Mouse (Mus musculus) mouse trophoblast stem cell (cell line): ENCODE data around the gene Haus3.

Experiments used
- in situ Hi-C, 2 experiments: fragments of 300-500 bp; cut with MseI, MboI; formaldehyde crosslinking; loops; 2 replicates in 1 of 2; 3 replicates in 1 of 2; pipeline ENCODE4 v1.15.1; 2025

Haus3 gene

DNA sequence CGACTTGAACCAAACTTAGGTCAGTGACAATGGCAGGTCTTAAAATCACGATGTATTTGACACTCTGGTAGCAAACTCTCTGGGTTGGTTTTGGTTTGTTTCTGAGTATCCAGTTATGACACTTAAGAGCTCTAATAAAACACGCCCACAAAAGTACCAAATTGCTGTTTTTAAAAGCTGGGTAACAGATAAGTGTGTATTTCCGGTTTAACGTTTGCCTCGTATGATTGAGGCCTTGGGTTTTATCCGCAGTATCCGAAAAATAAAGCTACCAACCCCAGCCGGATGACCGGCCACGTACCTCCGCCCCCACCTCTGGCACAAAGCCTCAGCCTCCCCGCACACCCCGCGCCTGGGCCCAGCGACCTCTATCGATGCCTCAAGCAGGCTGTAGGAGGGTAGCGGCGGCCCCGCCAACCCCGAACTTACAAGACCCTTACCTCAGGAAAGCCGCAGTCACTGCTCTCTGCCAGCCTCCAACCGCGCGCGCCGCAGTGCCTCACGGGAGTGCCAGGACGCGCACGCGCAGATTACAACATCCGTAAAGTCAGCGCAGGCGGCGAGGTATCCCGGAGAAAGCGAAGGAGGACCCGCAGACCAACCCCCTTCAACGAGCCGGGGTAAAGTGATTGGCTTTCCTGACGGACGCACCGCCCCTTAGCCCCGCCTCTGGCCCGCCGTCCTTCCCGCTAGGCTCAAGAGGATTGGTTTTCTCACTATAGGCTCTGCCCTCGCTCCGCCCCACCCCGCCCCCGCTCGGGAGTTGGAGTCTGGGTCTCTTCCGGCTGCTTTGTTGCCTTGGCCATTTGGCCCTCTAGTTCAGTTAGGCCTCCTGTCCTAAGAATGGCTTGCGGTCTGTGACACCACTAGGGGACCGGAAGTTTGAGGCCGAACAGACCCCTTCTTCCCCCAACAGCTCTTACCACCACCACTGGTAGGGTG lies at the start of gene Haus3, which contains the start of gene Poln:
Haus3 (minus strand) TSS at position 578 of the 942 bp plus-strand sequence.
Poln (minus strand) TSS at position 499 of the 942 bp plus-strand sequence.
- in situ Hi-C loops: no loop called here

- in situ Hi-C loops: no loop called here
Measured at GRCm38 (mm10) chr5:34218672-34219071, 49.3 kb upstream of the Haus3 start.

DNA sequence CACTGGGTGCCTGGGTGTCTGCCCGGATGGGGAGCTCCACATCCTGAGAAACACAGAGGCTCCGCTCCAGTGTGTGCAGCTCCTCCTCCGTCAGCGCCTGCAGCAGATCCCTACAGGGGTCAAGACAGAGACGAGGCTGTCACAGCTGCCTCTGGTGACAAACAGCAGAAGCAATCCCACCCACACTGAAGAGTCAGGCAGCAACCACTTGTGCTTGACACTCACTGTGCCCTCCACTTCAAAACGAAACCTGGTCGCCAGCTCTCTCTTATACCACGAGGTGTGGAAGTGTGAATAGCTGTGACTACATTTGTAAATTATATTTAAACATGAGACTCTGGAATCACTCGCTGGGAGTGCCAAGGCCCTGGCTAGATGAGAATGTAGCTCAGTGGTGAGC lies 48.4 kb upstream of the Haus3 start:
- in situ Hi-C loops: no loop called here

DNA sequence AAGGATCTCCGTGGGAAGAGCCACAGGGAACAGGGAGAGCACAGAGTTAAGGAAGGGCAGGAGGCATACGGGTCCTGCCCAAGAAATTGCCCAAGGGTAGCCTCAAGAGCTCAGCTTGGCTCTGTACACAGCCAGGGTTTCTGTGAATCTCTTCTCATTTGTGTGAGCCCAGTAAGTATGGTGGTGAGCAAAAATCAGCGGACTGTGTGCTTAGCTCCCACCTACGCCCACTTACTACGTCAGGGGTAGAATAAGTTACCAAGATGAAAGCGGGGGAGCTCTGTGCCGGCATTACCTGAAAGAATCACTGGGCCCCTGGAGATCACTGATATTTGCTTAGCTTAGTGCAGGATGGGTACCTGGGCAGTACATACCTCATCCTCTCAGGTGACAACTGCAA lies 46.7 kb upstream of the Haus3 start:
- in situ Hi-C loops: no loop called here

GRCm38 (mm10) chr5:34213659-34214058 lies 44.3 kb upstream of the Haus3 start:
- in situ Hi-C loops: no loop called here

DNA sequence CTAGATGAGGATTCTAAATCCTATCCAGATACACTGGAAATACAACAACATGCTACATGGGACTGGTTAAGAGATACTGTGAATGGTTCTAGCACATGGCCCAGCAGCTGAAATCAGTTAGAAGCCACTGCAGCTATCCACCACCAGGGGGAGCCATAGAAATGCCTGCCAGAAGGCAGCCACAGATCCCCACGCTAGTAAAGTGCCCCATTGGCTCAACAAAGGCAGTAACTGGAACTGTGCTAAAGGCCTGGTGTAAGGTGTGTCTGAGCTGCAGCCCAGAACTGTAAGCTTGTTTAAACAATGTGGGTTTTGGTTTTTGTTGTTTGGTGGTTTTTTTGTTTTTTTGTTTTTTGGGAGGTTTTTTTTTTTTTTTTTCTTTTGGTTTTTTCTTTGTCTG lies 41.0 kb upstream of the Haus3 start:
- in situ Hi-C loops: no loop called here

DNA sequence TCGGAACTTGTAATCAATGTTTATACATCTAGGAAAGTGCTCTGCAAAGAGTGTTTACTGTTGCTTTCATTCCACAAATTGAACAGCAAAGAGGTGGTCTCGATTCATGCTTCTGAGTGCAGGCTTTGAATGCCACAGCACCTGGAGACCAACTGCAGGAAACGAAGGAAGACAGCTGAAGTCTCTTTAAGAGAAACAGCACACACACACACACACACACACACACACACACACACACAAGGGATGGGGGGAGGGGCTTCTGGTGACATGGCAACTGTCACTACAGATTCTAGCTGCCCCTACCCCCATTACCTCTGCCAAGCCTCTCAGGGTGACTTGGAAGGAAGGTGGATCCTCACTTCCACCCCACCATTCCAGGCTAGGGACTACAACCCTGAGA lies 38.2 kb upstream of the Haus3 start:
- in situ Hi-C loops: no loop called here

GRCm38 (mm10) chr5:34205788-34206187 lies 36.5 kb upstream of the Haus3 start:
- in situ Hi-C loops: no loop called here

DNA sequence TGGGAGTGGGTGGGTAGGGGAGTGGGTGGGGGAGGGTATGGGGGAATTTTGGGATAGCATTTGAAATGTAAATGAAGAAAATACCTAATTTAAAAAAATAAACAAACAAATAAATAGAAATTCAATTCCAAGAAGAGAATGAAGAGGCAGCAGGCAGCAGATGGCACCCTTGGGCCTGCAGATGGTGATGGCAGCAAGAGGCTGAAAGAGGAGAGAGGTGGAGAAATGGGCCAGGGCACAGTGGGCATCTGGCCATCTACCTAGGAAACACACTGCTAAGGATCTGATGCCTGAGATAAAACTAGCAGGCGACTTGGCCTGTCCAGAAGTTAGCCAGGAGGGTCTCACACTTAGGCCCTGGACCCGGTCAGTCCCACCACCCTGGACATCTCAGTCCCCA lies 35.6 kb upstream of the Haus3 start:
- in situ Hi-C loops: no loop called here

GRCm38 (mm10) chr5:34202006-34202405 lies 32.7 kb upstream of the Haus3 start:
- in situ Hi-C loops: no loop called here

DNA sequence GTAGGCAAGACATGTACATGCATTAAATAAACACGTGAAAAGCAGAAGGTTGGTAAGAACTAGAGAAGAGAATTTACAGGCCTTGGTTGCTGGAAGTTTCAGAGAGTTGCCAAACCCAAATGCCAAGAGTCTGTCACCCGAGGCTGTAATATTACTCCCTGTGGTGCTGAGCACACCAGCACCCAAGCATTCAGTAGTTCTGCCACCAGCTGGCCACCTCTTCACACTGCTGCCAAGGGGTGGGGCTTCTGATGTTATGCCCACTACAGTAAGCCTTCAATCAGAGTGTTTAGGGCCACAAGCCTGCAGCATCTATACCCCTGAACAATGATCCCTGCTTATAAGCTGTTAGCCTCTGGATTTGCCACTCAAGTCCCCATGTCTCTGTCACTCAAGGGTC lies 32.1 kb upstream of the Haus3 start:
- in situ Hi-C loops: no loop called here

DNA sequence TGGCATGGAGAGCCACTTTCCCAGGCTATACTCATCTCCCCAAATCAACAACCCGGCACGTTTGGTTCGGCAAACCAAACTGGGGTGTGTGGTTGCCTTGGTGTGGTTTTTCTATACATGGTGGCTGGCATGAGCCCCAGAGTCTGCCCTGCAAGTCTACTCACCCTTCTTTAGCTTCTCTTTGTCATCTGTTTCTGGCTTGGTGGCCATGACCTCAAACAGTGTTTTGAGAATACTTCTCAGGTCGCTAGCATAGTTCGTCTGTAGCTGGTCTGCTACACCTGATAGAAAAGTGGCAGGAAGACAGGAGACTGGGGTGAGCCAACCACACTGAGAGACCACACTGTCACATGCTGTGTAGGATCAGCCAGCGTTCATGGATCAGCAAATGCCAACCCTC lies 29.3 kb upstream of the Haus3 start:
- in situ Hi-C loops: no loop called here

- in situ Hi-C loops: no loop called here
Measured at GRCm38 (mm10) chr5:34197243-34197642, 27.9 kb upstream of the Haus3 start.

DNA sequence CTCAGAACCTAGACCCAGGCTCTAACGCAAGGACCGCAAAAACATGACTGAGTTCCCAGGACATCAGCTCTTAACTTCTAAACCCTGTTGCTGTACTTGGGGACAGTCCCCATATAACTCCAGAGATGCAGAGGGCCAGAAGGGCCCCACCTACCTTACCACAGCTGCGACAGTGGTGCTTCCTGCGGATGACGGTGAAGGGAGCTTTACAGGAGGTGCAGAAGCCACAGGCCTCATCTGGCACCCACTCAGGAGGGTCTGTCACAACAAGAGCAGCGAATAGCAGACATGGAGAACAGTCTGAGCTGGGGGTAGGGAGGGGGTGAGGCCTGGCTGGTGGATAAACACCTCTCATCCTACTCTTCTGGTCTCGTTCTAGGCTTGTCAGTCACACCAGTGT lies 27.1 kb upstream of the Haus3 start:
- in situ Hi-C loops: no loop called here

DNA sequence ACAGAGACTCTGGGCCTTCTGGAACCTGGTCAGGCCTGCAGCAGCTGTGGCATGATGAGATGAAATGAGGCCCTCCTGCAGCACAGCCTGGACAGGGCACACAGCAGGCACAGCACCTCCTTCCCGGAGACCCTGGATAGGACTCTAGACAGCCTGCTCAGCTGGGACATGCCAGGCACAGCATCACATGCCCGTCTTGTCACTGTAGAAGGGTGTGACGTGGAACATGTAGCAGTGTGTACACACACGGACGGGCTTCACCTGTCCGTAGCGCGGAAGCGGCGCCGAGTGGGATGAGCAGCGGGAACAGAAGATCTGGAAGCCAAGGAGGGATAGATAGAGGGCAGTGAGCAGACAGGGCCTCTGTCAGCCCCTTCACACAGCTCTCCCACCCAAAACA lies 26.5 kb upstream of the Haus3 start:
- in situ Hi-C loops: no loop called here

DNA sequence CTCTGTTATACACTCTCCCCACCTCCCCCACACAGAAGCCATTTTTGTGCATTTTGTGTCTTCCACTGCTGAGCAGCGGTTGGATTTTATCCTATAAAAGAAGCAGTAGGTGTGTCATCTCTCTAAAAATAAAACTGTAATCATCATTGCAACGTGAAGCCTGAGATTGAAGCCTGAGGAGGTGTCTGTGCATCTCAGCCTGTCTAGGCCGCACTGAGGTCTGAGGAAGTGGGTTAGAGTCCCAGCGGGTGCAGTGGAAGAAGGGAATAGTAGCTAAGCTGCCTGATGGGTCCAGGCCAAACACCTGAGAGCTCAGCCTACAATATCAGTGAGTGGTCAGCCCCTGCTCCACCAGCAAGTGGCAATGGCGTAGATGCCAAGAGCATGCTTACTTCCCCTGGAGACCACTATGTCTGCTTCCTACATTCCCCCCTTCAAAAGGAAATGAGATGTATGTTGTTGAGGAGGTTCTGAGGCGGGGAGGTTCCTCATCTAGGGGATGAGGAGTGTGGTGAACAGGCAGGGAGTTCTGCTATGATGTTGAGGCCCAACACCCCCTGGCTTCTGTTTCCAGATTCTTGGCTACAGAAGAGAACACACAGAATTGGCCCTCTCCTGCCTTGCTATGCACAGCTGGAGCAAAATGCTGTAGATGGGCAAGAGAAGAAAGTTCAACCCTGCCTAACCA lies 25.8 kb upstream of the Haus3 start:
- in situ Hi-C loops: no loop called here

- in situ Hi-C loops: no loop called here
Measured at GRCm38 (mm10) chr5:34194426-34194825, 25.1 kb upstream of the Haus3 start.

- in situ Hi-C loops: no loop called here
Measured at GRCm38 (mm10) chr5:34191843-34192242, 22.5 kb upstream of the Haus3 start.

DNA sequence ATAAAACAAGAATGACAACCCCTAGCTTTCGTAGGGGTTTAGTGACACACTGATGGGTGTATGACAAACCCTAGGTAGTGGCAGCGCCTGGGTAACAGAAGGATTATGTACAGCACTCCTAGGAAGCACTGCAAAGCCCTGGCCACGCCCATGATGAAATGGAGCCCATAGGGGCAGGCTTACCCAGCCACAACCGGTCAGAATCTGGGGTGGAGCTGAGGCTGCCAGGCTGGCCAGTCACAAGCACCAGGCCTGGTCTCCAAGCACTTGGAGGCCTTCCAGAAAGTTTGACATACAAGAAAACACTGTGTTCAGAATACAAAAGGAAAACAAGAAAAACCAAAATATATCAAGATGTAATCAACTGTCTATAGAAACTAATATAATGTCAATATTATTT lies 21.7 kb upstream of the Haus3 start:
- in situ Hi-C loops: no loop called here

- in situ Hi-C loops: no loop called here
Measured at GRCm38 (mm10) chr5:34189521-34189920, 20.2 kb upstream of the Haus3 start.

DNA sequence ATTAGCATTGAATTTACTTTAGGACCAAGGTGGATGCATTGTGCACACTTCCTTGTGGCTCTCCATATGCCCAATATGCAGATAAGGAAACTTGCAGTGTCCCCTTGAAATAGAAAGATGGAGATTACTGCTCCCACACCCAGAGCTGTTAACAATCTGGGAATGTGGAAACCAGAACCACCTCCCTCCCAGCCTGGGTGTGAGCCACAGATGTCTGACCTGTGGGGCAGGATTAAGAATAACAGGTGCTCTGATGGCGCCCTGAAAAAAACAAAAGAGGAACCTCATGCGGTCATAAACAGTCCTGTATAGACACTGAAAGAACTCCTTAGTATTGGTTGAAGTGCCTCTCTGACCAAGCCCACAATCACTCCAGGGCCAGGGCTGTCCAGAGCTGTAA lies 19.5 kb upstream of the Haus3 start:
- in situ Hi-C loops: no loop called here

DNA sequence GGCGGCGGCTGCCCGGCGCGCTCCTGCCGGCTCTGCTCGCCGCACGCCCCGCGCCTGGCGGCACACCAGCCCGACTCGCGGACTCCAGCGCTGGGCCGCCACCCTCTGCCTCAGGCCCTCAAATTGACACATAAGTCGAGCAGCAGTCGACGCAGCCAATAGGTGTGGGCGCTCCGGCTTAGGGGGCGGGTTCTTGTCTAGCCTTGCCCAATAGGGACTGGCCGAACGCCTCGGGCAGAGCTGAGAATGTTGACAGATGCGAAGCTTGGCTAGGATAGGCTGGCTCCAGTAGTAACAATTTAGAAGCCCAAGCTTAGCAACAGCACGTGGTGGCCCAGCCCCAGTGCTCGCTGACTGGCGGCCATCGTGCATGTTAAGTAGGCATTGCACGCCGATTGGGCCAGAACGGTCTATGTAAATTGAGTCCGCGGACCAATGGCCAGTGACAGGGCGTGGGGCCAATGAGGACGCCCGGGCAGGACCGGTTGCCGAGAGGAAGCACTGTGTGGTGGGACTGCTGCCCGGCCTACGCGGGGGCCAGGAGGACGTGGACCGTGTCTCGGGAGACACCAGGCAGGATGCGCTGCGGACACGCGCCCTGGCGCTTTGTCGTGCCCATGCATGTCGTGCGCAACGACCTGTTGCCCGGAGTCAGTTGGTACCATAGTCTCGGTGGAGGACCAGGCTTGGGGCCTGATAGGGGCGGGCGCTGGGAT lies 18.4 kb upstream of the Haus3 start, which contains the start of gene Mxd4:
Mxd4 (minus strand) TSS at position 120 of the 716 bp plus-strand sequence.
- in situ Hi-C loops: no loop called here
